ENCODE assay signal across 14 mouse cellular contexts in genomic region chr11:4195597-4196031, GRCm38 (mm10). TPM values are rescaled to one million over a fixed set of nuclear protein-coding genes. Genes with fewer than 3 reads are reported as not detected.
A peak's percentile ranks its signal among the peaks of the same experiment; 100 is the strongest.
DNase-seq lines count a peak whose midpoint lies in the region; ATAC-seq lines count a peak whose summit lies in the region.
"Had no signal": no experiment of that assay in that cellular context is flagged by ENCODE, and none has a peak within 500 bp of the region (broad histone marks: within the 10 kb centered on the region; RNA-seq: fewer than 3 reads in every experiment).

No protein-coding gene starts in this region.

- no peaks in the 10 kb centered on the region for H3K27me3 ChIP-seq in kidney, embryonic 15.5 days
- H3K27me3 ChIP-seq in kidney, embryonic 14.5 days (ENCODE audit: control insufficient read depth, insufficient read depth, low read length), result no peaks in the 10 kb centered on the region

- H3K4me1 ChIP-seq in kidney, embryonic 15.5 days, result peaks cover 57% of the 10 kb centered on the region
- H3K4me1 ChIP-seq in kidney, embryonic 14.5 days (ENCODE audit: control insufficient read depth, insufficient read depth, low read length), result peaks cover 40% of the 10 kb centered on the region

- 0 out of 2 replicates have a peak overlapping the region, but pooled peaks have one; percentile 29 for H3K27ac ChIP-seq in kidney, embryonic 15.5 days
- H3K27ac ChIP-seq in kidney, embryonic 14.5 days (ENCODE audit: low read depth, low read length), result no peak overlapping the region

- WGBS in kidney, embryonic 15.5 days, result 78% methylated on average over 3 of the region's 3 CpGs
- WGBS in kidney, embryonic 14.5 days, result 81% methylated on average over 3 of the region's 3 CpGs

- H3K4me3 ChIP-seq in kidney, embryonic 15.5 days (replicated peaks), result no peak overlapping the region
- H3K4me3 ChIP-seq in kidney, embryonic 14.5 days (ENCODE audit: low read length), result no peak overlapping the region

- no peaks in the 10 kb centered on the region for H3K9me3 ChIP-seq in kidney, embryonic 15.5 days (replicated peaks)
- no peaks in the 10 kb centered on the region for H3K9me3 ChIP-seq in kidney, embryonic 14.5 days (ENCODE audit: control insufficient read depth, low read length)

- H3K4me2 ChIP-seq in kidney, embryonic 15.5 days, result no peak overlapping the region
- H3K4me2 ChIP-seq in kidney, embryonic 14.5 days (replicated peaks; ENCODE audit: low read depth, low read length), result no peak overlapping the region
- H3K4me2 ChIP-seq: liver, embryonic 11.5 days had no signal

- no peaks in the 10 kb centered on the region for H3K36me3 ChIP-seq in kidney, embryonic 15.5 days
- no peaks in the 10 kb centered on the region for H3K36me3 ChIP-seq in kidney, embryonic 14.5 days (ENCODE audit: control insufficient read depth, insufficient read depth, low read length)

- H3K9ac ChIP-seq in kidney, embryonic 15.5 days, result no peak overlapping the region
- no peak overlapping the region for H3K9ac ChIP-seq in kidney, embryonic 14.5 days (ENCODE audit: low read depth, low read length)

- DNase-seq in 416B (ENCODE audit: low read depth) (peak; percentile 41), MN1 (ENCODE audit: low spot score) (peak; percentile 66)
- no peak for DNase-seq in frontal cortex, adult 2 months (ENCODE audit: extremely low spot score in 1 of 2, low spot score in 1 of 2)
- DNase-seq in urinary bladder, postnatal 10 days (ENCODE audit: low spot score), result no peak
- DNase-seq in right cerebral cortex, postnatal 4 days, result no peak
- DNase-seq: cerebellum, adult 18-20 months; kidney, adult 11 months; right cerebral cortex, postnatal 14 days; thymus, postnatal 25 days had no signal

- no peak for ATAC-seq in kidney, embryonic 15.5 days (replicated peaks; ENCODE audit: low FRiP score)
- no peak for ATAC-seq in kidney, embryonic 14.5 days (ENCODE audit: low FRiP score, low TSS enrichment)
- ATAC-seq in inflammation-experienced regulatory T-cells, adult 6 months, result peak; percentile 76

RNA-seq across cellular contexts. Expression of gene Tbc1d10a, which starts 9.0 kb away (rescaled TPM):
- polyA plus RNA-seq in kidney, embryonic 15.5 days (2015; fragmentation: Nextera tagmentation; extraction: Ambion mirVana), result 43.9 and 44.5 TPM in 2 replicates
- 28.8 and 29.7 TPM in 2 replicates for polyA plus RNA-seq in kidney, embryonic 14.5 days (2014; fragmentation: Nextera tagmentation; extraction: Ambion mirVana)
- polyA plus RNA-seq in inflammation-experienced regulatory T-cells, adult 6 months (2017; shearing (Covaris generic)), result 10 to 100 TPM; 14.3 to 20.5 (median 19.0) TPM
- 56.4 and 59.0 TPM in 2 replicates for polyA plus RNA-seq in frontal cortex, adult 2 months (2012; rRNA removed)

RNA-seq across cellular contexts. Expression of gene Castor1, which starts 22.4 kb away (rescaled TPM):
- polyA plus RNA-seq in kidney, embryonic 15.5 days (2015; fragmentation: Nextera tagmentation; extraction: Ambion mirVana), result 6.0 and 6.5 TPM in 2 replicates
- 2.7 and 5.3 TPM in 2 replicates for polyA plus RNA-seq in kidney, embryonic 14.5 days (2014; fragmentation: Nextera tagmentation; extraction: Ambion mirVana)
- polyA plus RNA-seq in inflammation-experienced regulatory T-cells, adult 6 months (2017; shearing (Covaris generic)), result 10 to 100 TPM; 25.7 to 42.0 (median 37.8) TPM
- 4.5 and 5.2 TPM in 2 replicates for polyA plus RNA-seq in frontal cortex, adult 2 months (2012; rRNA removed)

RNA-seq across cellular contexts. Expression of gene Sf3a1, which starts 35.5 kb away (rescaled TPM):
- polyA plus RNA-seq in kidney, embryonic 15.5 days (2015; fragmentation: Nextera tagmentation; extraction: Ambion mirVana), result 57.8 and 61.7 TPM in 2 replicates
- 55.7 and 72.5 TPM in 2 replicates for polyA plus RNA-seq in kidney, embryonic 14.5 days (2014; fragmentation: Nextera tagmentation; extraction: Ambion mirVana)
- polyA plus RNA-seq in inflammation-experienced regulatory T-cells, adult 6 months (2017; shearing (Covaris generic)), result 10 to 100 TPM; 54.2 to 71.2 (median 66.6) TPM
- polyA plus RNA-seq in frontal cortex, adult 2 months (2012; rRNA removed), result 45.6 and 49.0 TPM in 2 replicates

RNA-seq across cellular contexts. Expression of gene Ccdc157, which starts 35.5 kb away (rescaled TPM):
- 7.2 and 9.0 TPM in 2 replicates for polyA plus RNA-seq in kidney, embryonic 15.5 days (2015; fragmentation: Nextera tagmentation; extraction: Ambion mirVana)
- 4.3 and 6.8 TPM in 2 replicates for polyA plus RNA-seq in kidney, embryonic 14.5 days (2014; fragmentation: Nextera tagmentation; extraction: Ambion mirVana)
- 1 to 10 TPM; 1.5 to 2.9 (median 2.9) TPM for polyA plus RNA-seq in inflammation-experienced regulatory T-cells, adult 6 months (2017; shearing (Covaris generic))
- polyA plus RNA-seq in frontal cortex, adult 2 months (2012; rRNA removed), result 22.5 and 23.8 TPM in 2 replicates

RNA-seq across cellular contexts. Expression of gene Osm, which starts 40.6 kb away (rescaled TPM):
- not detected in 2 replicates for polyA plus RNA-seq in kidney, embryonic 15.5 days (2015; fragmentation: Nextera tagmentation; extraction: Ambion mirVana)
- polyA plus RNA-seq in kidney, embryonic 14.5 days (2014; fragmentation: Nextera tagmentation; extraction: Ambion mirVana), result not detected in 2 replicates
- 10 to 100 TPM; 11.2 to 23.6 (median 16.6) TPM for polyA plus RNA-seq in inflammation-experienced regulatory T-cells, adult 6 months (2017; shearing (Covaris generic))
- polyA plus RNA-seq in frontal cortex, adult 2 months (2012; rRNA removed), result 0.08 and 0.18 TPM in 2 replicates
- polyA plus RNA-seq: heart, embryonic 14.5 days had no signal

Comparison
In these comparisons a context has a peak if more than half of its experiments do, and no peak if none do; other contexts are left out.
1. DNase-seq: peak in 416B (single experiment) and MN1 (single experiment); none in frontal cortex, adult 2 months (0 of 2), urinary bladder, postnatal 10 days (single experiment) and right cerebral cortex, postnatal 4 days (single experiment).